Mouse (Mus musculus): ENCODE measurements around the gene Ffar2.

DNA sequence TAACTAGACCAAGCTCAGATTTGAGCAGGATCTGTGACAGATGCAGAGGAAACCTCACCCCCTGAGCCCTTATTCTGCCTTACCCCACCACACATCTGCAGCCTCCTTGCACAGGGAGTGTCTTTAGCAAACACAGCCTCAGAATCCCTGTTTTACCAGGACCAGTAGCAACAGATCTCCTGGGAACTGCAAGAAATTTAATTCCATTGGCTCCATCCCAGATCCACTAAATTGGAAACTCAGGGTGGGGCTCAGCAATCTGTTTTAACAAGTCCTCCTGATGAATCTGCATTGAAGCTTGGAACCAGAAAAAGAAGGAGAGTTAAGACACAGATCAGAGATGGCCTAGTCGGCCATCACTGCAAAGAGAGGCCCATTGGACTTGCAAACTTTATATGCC lies 26.8 kb downstream of the Ffar2 start:
- TF ChIP-seq CTCF (IDR thresholded peaks at IDR 0.05) (no peak), EP300 (IDR thresholded peaks at IDR 0.05) (no peak)
